26 mouse cellular contexts compared by ENCODE assay signal in the genomic region with DNA sequence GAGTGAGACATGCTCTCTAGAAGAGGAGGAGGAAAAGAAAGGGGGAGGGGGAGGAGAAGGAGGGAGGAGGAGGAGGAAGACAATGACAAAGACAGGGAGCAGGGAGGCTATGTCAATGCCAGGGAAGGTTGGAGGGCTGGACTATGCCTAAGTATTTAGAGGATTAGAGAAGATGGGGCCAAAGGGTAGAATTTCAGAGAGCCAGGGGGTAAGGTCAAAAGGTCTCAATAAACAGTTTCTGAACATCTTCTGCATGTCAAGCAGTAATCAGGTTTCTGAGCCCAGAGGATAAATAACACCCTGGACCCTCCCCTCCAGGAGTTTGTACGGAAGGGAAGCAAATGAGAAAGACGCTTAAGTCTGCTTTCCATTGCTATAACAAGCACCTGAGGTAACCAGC. TPM values are rescaled to one million over a fixed set of nuclear protein-coding genes. Genes with fewer than 3 reads are reported as not detected.
"Had no signal": no experiment of that assay in that cellular context is flagged by ENCODE, and none has a peak within 500 bp of the region (broad histone marks: within the 10 kb centered on the region; RNA-seq: fewer than 3 reads in every experiment).

No protein-coding gene starts in this region.

- H3K9ac ChIP-seq: heart, embryonic 13.5 days; heart, embryonic 15.5 days; hindbrain, embryonic 13.5 days; hindbrain, embryonic 15.5 days; kidney, embryonic 15.5 days; limb, embryonic 13.5 days; limb, embryonic 15.5 days; liver, embryonic 12.5 days; liver, embryonic 14.5 days had no signal

- H3K36me3 ChIP-seq: heart, embryonic 13.5 days; heart, embryonic 15.5 days; hindbrain, embryonic 13.5 days; hindbrain, embryonic 15.5 days; kidney, embryonic 15.5 days; limb, embryonic 13.5 days; limb, embryonic 15.5 days; liver, embryonic 12.5 days had no signal

- H3K27ac ChIP-seq: heart, adult 2 months; heart, embryonic 13.5 days; heart, embryonic 15.5 days; hindbrain, embryonic 13.5 days; hindbrain, embryonic 15.5 days; hindbrain, postnatal 0 days; kidney, embryonic 15.5 days; limb, embryonic 13.5 days; limb, embryonic 15.5 days; liver, embryonic 12.5 days; liver, embryonic 14.5 days had no signal

- H3K4me3 ChIP-seq: heart, adult 2 months; heart, embryonic 13.5 days; heart, embryonic 15.5 days; hindbrain, embryonic 13.5 days; hindbrain, embryonic 15.5 days; kidney, embryonic 15.5 days; limb, embryonic 13.5 days; limb, embryonic 15.5 days; liver, embryonic 12.5 days had no signal

- ATAC-seq: hindbrain, postnatal 0 days; intestine, embryonic 16.5 days had no signal

- DNase-seq: gastrocnemius, postnatal 14 days; gastrocnemius, postnatal 36 days; heart, adult 11 months; heart, adult 2 months; heart, postnatal 14 days; heart, postnatal 36 days; kidney, postnatal 10 days; kidney, postnatal 25 days; layer of hippocampus, adult 9-11 months; layer of hippocampus, postnatal 36 days; left cerebral cortex, postnatal 4 days had no signal

- H3K9me3 ChIP-seq: heart, embryonic 13.5 days; heart, embryonic 15.5 days; hindbrain, embryonic 13.5 days; hindbrain, embryonic 15.5 days; kidney, embryonic 15.5 days; limb, embryonic 13.5 days; limb, embryonic 15.5 days; liver, embryonic 12.5 days had no signal

- H3K4me2 ChIP-seq: heart, embryonic 13.5 days; heart, embryonic 15.5 days; hindbrain, embryonic 13.5 days; hindbrain, embryonic 15.5 days; kidney, embryonic 15.5 days; limb, embryonic 13.5 days; limb, embryonic 15.5 days; liver, embryonic 12.5 days had no signal

RNA-seq across cellular contexts. Expression of a gene that starts 50.1 kb away (rescaled TPM):
- polyA plus RNA-seq: heart, adult 2 months; heart, embryonic 13.5 days; heart, embryonic 15.5 days; heart, postnatal 0 days; intestine, embryonic 16.5 days; liver, adult 2 months; liver, embryonic 12.5 days; liver, embryonic 14.5 days; liver, embryonic 16.5 days had no signal

RNA-seq across cellular contexts. Expression of a gene that starts 50.1 kb away (rescaled TPM):
- polyA plus RNA-seq: heart, embryonic 13.5 days; heart, embryonic 15.5 days; heart, postnatal 0 days; large intestine, adult 2 months; liver, adult 2 months; liver, embryonic 12.5 days; liver, embryonic 14.5 days; liver, embryonic 16.5 days had no signal
